Mouse (Mus musculus) heart, embryonic 16.5 days (tissue): ENCODE measurements at regions not wholly inside any gene's neighbourhood (a gene's known extent, or its start where the extent isn't known, plus 50 kb on each side); places are given as distances from the start of the nearest gene placed in this dataset.

ENCODE experiments used
- ATAC-seq: fragments of 200-750 bp; cut with Nextera tagmentation; replicated peaks from 2 replicates; pipeline ENCODE4 v1.8.0; 2017; ENCODE audit warnings: moderate number of reproducible peaks; ENCODE audit not compliant: insufficient read depth, low FRiP score; ENCODE audit errors: extremely low read depth
- H3K27ac ChIP-seq: fragments of 300-500 bp; sonication (generic); 2 replicates; pipeline ENCODE4 v1.5.1; 2014; ENCODE audit warnings: mild to moderate bottlenecking, low read length, control low read depth, moderate library complexity
- H3K27me3 ChIP-seq: fragments of 300-500 bp; sonication (generic); 2 replicates; pipeline ENCODE4 v1.6.1; 2014; ENCODE audit warnings: low read length, mixed read lengths; ENCODE audit not compliant: control insufficient read depth, insufficient read depth
- H3K36me3 ChIP-seq: fragments of 300-500 bp; sonication (generic); 2 replicates; pipeline ENCODE4 v1.6.1; 2014; ENCODE audit not compliant: control insufficient read depth, insufficient read depth
- H3K4me1 ChIP-seq: fragments of 300-500 bp; sonication (generic); 2 replicates; pipeline ENCODE4 v1.6.1; 2014; ENCODE audit warnings: low read length, mixed read lengths; ENCODE audit not compliant: control insufficient read depth, insufficient read depth
- H3K4me2 ChIP-seq: fragments of 300-500 bp; sonication (generic); 2 replicates; pipeline ENCODE4 v1.6.1; 2014; ENCODE audit warnings: low read depth, mild to moderate bottlenecking, control low read depth, low read length
- H3K4me3 ChIP-seq: fragments of 300-500 bp; sonication (generic); 2 replicates; pipeline ENCODE4 v1.5.1; 2014; ENCODE audit warnings: mild to moderate bottlenecking, control low read depth, low read length
- H3K9ac ChIP-seq: fragments of 300-500 bp; sonication (generic); 2 replicates; pipeline ENCODE4 v1.6.1; 2014; ENCODE audit warnings: low read length, control low read depth
- H3K9me3 ChIP-seq: fragments of 300-500 bp; sonication (generic); replicated peaks from 2 replicates; pipeline ENCODE4 v1.6.1; 2016; ENCODE audit warnings: low read length; ENCODE audit not compliant: control insufficient read depth
- WGBS: fragments of 180-500 bp; shearing (Covaris S2); extraction: QIAGEN DNeasy Blood & Tissue Kit; methylation state at CpG from one replicate; pipeline ENCODE4 v1.1.7; 2014; 5-methylcytosine and 5-hydroxymethylcytosine counted together

DNA sequence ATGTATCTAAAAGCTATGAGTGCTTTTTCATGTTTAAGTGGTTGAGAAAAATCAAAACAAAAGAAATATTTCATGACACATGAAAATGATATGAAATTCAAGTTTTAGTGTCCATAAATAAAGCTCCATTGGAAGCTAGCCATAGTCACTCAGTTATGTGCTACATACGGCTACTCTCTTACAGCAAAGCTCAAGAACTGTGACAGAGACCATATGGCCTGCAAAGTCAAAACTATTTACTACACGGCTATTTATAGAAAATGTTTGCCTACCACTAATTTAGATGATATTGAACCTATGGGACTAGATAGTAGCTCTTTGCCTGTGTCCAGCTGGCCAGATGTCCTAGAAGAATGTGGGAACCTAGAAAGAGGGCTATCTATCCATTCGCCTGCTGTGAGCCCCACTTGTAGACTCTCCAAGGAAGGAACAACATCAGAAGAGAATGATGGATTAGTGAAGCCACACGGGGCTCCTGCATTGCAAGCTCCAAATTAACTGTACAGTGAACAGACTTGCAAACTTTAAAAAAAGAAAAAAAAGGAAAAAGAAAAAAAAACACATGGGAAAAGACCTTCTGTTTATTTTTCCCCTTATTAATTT is 518.7 kb upstream of the Jag1 start:
- 40% methylated on average over 4 of the region's 4 CpGs for WGBS
- no peak overlapping the region for H3K4me2 ChIP-seq
- no peak overlapping the region; the same call in 1 of the 2 replicates for H3K27ac ChIP-seq
- H3K9ac ChIP-seq, result no peak overlapping the region
- peak; percentile 37; the same call in 1 of the 2 replicates for ATAC-seq
- H3K4me1 ChIP-seq, result peaks cover 3% of the 10 kb centered on the region; the same call in 1 of the 2 replicates
- H3K9me3 ChIP-seq, result no peaks in the 10 kb centered on the region
- no peaks in the 10 kb centered on the region for H3K27me3 ChIP-seq
- no peaks in the 10 kb centered on the region for H3K36me3 ChIP-seq
- no peak overlapping the region for H3K4me3 ChIP-seq

DNA sequence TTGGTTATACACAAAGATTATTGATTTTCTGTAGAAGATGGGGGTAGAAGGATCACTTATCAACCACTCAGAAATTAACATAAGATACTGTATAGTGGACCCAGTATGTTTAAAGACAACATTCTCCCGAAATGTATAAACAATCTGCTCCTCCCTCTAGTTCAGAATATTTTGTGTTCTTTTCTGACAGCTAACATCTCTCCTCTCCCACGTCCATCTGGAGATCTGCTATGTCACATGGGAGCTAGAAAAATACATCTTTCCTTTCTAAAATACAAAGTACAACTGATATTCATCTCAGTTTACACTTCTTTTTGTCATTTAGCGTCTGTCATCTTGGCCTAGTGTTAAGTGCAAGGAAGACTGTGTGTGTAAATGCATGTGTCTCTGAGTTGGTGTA is 500.2 kb upstream of the Jag1 start:
- no peak for ATAC-seq

DNA sequence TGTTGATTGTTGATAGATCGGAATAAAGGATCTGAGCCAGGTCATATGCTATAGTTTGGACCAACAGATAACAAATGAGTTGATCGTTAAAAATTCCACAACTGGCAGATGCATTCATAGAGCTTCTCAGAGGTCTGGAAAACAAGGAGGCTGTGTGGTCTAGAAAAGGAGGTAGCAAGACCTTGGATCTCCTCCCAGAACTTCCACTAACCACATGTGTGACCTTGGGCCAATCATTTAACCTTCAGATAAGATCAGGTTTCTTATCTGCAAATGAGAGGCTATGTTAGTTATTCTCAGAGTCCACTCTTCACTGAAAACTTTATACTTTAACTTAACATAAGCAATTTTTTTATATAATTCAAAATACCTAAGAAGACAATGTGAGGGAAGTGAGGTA is 497.3 kb upstream of the Jag1 start:
- Histone ChIP-seq H3K27me3 (no peaks in the 10 kb centered on the region), H3K4me2 (no peak overlapping the region), H3K9ac (no peak overlapping the region), H3K9me3 (no peaks in the 10 kb centered on the region), H3K27ac (no peak overlapping the region), H3K4me3 (no peak overlapping the region), H3K36me3 (no peaks in the 10 kb centered on the region), H3K4me1 (peaks cover under 1% of the 10 kb centered on the region; the same call in 1 of the 2 replicates)
- 83% methylated on average over 2 of the region's 2 CpGs for WGBS
- ATAC-seq, result no peak

More for the DNA sequence above, 500.2 kb upstream of the Jag1 start:
- 73% methylated on average over 3 of the region's 3 CpGs for WGBS
- H3K36me3 ChIP-seq, result no peaks in the 10 kb centered on the region
- H3K27me3 ChIP-seq, result no peaks in the 10 kb centered on the region
- no peak overlapping the region for H3K4me3 ChIP-seq
- no peak overlapping the region for H3K4me2 ChIP-seq
- H3K4me1 ChIP-seq, result no peaks in the 10 kb centered on the region
- no peak overlapping the region for H3K27ac ChIP-seq
- H3K9me3 ChIP-seq, result no peaks in the 10 kb centered on the region
- H3K9ac ChIP-seq, result no peak overlapping the region

DNA sequence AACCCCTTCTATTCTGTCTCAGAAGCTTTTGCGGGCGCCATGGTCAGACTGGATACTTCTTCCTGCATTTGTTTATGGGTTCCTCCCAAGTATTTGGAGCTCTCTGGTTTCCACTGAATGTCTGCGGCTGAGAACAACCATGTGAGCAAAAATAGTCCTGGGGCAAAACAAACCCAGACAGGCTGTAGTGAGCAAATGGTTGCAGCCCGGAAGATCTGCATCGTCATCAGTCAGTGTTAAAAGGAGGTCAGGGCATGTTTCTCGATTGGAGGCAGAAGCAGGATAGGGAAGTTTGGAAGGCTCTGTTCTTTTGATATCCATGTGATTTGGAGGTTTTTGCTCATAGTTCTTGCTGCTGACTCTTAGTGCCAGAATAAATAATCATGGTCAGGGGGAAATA is 492.1 kb upstream of the Jag1 start:
- Histone ChIP-seq H3K9me3 (no peaks in the 10 kb centered on the region), H3K4me1 (peaks cover 4% of the 10 kb centered on the region; the same call in 1 of the 2 replicates), H3K9ac (no peak overlapping the region), H3K36me3 (no peaks in the 10 kb centered on the region), H3K4me3 (no peak overlapping the region), H3K4me2 (no peak overlapping the region), H3K27ac (no peak overlapping the region), H3K27me3 (no peaks in the 10 kb centered on the region)
- WGBS, result 44% methylated on average over 6 of the region's 6 CpGs
- no peak for ATAC-seq

DNA sequence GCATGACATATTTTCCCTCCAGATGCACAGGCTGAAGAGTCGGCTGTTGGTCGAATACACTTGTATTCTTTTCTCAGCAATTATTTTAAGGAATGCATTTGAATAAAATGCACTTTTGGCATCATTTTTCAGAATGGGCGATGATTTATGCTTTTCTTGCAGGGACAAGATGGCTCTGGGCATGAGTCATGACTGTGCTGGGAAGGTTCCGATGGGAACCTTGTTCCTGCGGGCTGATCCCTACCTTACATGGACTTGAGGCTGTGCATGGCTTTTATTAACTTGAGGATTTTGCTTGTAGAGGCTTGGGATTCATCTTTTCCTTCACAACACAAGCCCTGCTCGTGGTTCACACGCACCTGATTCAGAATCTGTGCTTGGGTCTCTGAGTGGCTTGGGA is 481.7 kb upstream of the Jag1 start:
- Histone ChIP-seq H3K36me3 (no peaks in the 10 kb centered on the region), H3K27me3 (no peaks in the 10 kb centered on the region), H3K4me3 (no peak overlapping the region), H3K27ac (no peak overlapping the region), H3K4me1 (no peaks in the 10 kb centered on the region), H3K9ac (no peak overlapping the region), H3K9me3 (no peaks in the 10 kb centered on the region), H3K4me2 (no peak overlapping the region)
- WGBS, result 81% methylated on average over 7 of the region's 7 CpGs
- no peak for ATAC-seq

DNA sequence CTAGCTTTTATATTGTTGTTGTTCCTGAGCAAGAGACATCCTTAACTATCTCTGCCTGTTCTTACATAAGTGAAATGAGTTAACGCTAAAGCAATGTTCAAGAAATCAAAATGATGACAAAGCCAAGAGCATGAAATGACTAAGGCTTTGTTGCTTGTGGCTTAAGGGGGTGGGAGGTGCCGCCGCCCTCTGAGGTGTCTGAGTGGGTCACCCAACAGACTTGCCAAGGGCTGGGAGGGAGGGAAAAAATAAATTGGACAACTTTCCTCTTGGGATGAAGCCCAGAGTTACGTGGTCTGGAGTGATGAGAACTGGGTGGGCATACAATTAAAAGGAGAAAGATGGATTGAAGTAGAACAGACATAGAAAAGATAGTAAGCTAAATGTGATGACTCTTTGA is 478.1 kb upstream of the Jag1 start:
- H3K36me3 ChIP-seq, result no peaks in the 10 kb centered on the region
- ATAC-seq, result no peak
- no peaks in the 10 kb centered on the region for H3K9me3 ChIP-seq
- H3K27me3 ChIP-seq, result no peaks in the 10 kb centered on the region
- H3K9ac ChIP-seq, result no peak overlapping the region
- H3K4me2 ChIP-seq, result no peak overlapping the region
- 77% methylated on average over 4 of the region's 4 CpGs for WGBS
- H3K27ac ChIP-seq, result no peak overlapping the region
- no peak overlapping the region for H3K4me3 ChIP-seq
- H3K4me1 ChIP-seq, result no peaks in the 10 kb centered on the region

DNA sequence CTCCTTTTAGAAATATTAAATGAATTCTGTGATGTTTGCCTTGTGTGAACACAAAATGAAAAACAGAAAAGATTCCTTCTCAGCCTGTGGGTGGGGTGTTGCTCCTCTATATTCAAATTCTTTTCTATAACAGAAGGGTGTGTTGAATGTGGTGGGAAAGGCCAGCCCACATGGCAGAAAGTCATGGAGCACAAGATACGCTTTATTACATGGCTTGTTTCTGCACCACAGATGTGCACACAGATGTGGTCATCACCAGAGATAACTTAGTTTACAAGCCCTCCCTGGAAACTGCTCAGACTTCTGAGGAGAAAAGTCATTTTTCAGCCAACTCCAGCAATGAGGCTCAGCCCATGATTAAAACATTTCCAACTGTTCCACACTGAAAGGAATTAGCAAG is 475.1 kb upstream of the Jag1 start:
- no peak for ATAC-seq
- H3K4me2 ChIP-seq, result no peak overlapping the region
- H3K9ac ChIP-seq, result no peak overlapping the region
- no peaks in the 10 kb centered on the region for H3K9me3 ChIP-seq
- H3K27ac ChIP-seq, result no peak overlapping the region
- no peaks in the 10 kb centered on the region for H3K4me1 ChIP-seq
- no peaks in the 10 kb centered on the region for H3K27me3 ChIP-seq
- H3K36me3 ChIP-seq, result no peaks in the 10 kb centered on the region
- no peak overlapping the region for H3K4me3 ChIP-seq
- 68% methylated on average over 1 of the region's 1 CpGs for WGBS

DNA sequence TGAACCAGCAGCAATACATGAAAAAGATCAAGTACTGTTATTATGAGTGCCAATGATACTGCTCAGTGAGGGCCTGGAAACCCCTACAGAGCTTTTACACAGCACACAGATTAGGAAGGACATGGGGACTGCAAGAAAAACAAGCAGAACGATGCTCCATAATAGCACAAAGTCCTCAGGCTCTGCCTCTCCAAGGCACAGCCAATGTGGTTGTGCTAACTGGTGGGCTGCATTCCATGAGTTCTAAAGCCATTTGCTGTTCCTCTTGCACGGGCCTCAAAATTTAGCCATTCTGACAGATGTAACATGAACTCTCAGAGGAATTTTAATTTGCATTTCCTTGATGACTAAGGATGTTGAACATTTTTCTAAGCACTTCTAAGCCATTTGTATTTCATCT is 465.0 kb upstream of the Jag1 start:
- Histone ChIP-seq H3K27ac (no peak overlapping the region), H3K4me2 (no peak overlapping the region), H3K4me1 (no peaks in the 10 kb centered on the region), H3K9me3 (no peaks in the 10 kb centered on the region), H3K27me3 (no peaks in the 10 kb centered on the region), H3K9ac (no peak overlapping the region), H3K4me3 (no peak overlapping the region), H3K36me3 (no peaks in the 10 kb centered on the region)
- no peak for ATAC-seq
- 22% methylated on average over 2 of the region's 2 CpGs for WGBS

DNA sequence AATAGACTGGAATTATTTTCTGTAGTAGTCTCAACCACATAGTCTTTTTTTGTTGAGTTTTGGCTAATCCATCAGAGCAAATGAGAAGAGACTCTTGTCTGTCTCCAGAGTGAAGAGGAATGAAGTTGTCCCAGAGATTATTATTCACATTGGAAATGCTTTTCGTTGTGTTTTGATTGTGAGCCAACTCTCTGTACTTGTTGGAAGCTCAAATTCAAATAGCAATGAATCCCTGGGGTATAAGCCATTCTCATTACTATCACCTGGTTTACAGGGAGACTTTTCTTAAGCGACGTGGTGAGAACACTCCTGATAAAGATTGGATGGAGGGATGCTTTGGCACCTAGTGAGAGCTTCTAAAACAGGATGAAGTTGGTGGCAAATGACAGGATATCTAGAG is 459.3 kb upstream of the Jag1 start:
- Histone ChIP-seq H3K27ac (no peak overlapping the region), H3K4me3 (no peak overlapping the region), H3K4me1 (0 out of 2 replicates have a peak, but pooled peaks cover 3% of the 10 kb centered on the region), H3K27me3 (no peaks in the 10 kb centered on the region), H3K9ac (no peak overlapping the region), H3K9me3 (no peaks in the 10 kb centered on the region), H3K36me3 (no peaks in the 10 kb centered on the region), H3K4me2 (no peak overlapping the region)
- no peak for ATAC-seq
- WGBS, result 46% methylated on average over 3 of the region's 3 CpGs
